Mouse (Mus musculus): Measurements from ENCODE around the gene Ccdc34. TPM values are rescaled to one million over a fixed set of nuclear protein-coding genes. Genes with fewer than 3 reads are reported as not detected.

The Ccdc34 gene
- polyA plus RNA-seq, 1 experiment, result 16.2 TPM

GRCm38 (mm10) chr2:110077655-110078054 is 60.0 kb downstream of the Ccdc34 start:
- Histone ChIP-seq H3K27me3 (ENCODE audit: control insufficient read depth, insufficient read depth, low read length) (no peaks in the 10 kb centered on the region), H3K36me3 (ENCODE audit: control insufficient read depth, insufficient read depth, low read length) (no peaks in the 10 kb centered on the region)
- TF ChIP-seq POLR2A (IDR thresholded peaks at IDR 0.05; ENCODE audit: control insufficient read depth, low read depth, low read length) (no peak), CTCF (IDR thresholded peaks at IDR 0.05; ENCODE audit: control insufficient read depth, insufficient read depth, insufficient replicate concordance, low read depth, low read length) (no peak)

GRCm38 (mm10) chr2:110080532-110080931 is 62.9 kb downstream of the Ccdc34 start:
- Histone ChIP-seq H3K36me3 (ENCODE audit: control insufficient read depth, insufficient read depth, low read length) (no peaks in the 10 kb centered on the region), H3K27me3 (ENCODE audit: control insufficient read depth, insufficient read depth, low read length) (no peaks in the 10 kb centered on the region), H3K27ac (ENCODE audit: control insufficient read depth, insufficient read depth, low read depth, low read length) (no peak overlapping the region), H3K4me1 (ENCODE audit: control insufficient read depth, insufficient read depth, low read length) (no peaks in the 10 kb centered on the region), H3K4me3 (ENCODE audit: control insufficient read depth, low read depth, low read length) (no peak overlapping the region)
- TF ChIP-seq CTCF (IDR thresholded peaks at IDR 0.05; ENCODE audit: control insufficient read depth, insufficient read depth, insufficient replicate concordance, low read depth, low read length) (no peak), POLR2A (IDR thresholded peaks at IDR 0.05; ENCODE audit: control insufficient read depth, low read depth, low read length) (no peak)

More at GRCm38 (mm10) chr2:110077655-110078054, 60.0 kb downstream of the Ccdc34 start:
- H3K27ac ChIP-seq (ENCODE audit: control insufficient read depth, insufficient read depth, low read depth, low read length), result no peak overlapping the region
- H3K4me1 ChIP-seq (ENCODE audit: control insufficient read depth, insufficient read depth, low read length), result no peaks in the 10 kb centered on the region
- no peak overlapping the region for H3K4me3 ChIP-seq (ENCODE audit: control insufficient read depth, low read depth, low read length)

GRCm38 (mm10) chr2:110082975-110083374 is 65.4 kb downstream of the Ccdc34 start:
- H3K36me3 ChIP-seq (ENCODE audit: control insufficient read depth, insufficient read depth, low read length), result no peaks in the 10 kb centered on the region
- no peak overlapping the region for H3K27ac ChIP-seq (ENCODE audit: control insufficient read depth, insufficient read depth, low read depth, low read length)
- H3K4me3 ChIP-seq (ENCODE audit: control insufficient read depth, low read depth, low read length), result no peak overlapping the region
- H3K4me1 ChIP-seq (ENCODE audit: control insufficient read depth, insufficient read depth, low read length), result no peaks in the 10 kb centered on the region
- no peak for TF ChIP-seq POLR2A (IDR thresholded peaks at IDR 0.05; ENCODE audit: control insufficient read depth, low read depth, low read length)
- no peak for TF ChIP-seq CTCF (IDR thresholded peaks at IDR 0.05; ENCODE audit: control insufficient read depth, insufficient read depth, insufficient replicate concordance, low read depth, low read length)
- no peaks in the 10 kb centered on the region for H3K27me3 ChIP-seq (ENCODE audit: control insufficient read depth, insufficient read depth, low read length)

GRCm38 (mm10) chr2:110085701-110086143 is 68.1 kb downstream of the Ccdc34 start:
- Histone ChIP-seq H3K4me1 (ENCODE audit: control insufficient read depth, insufficient read depth, low read length) (no peaks in the 10 kb centered on the region), H3K36me3 (ENCODE audit: control insufficient read depth, insufficient read depth, low read length) (no peaks in the 10 kb centered on the region), H3K4me3 (ENCODE audit: control insufficient read depth, low read depth, low read length) (no peak overlapping the region), H3K27ac (ENCODE audit: control insufficient read depth, insufficient read depth, low read depth, low read length) (no peak overlapping the region), H3K27me3 (ENCODE audit: control insufficient read depth, insufficient read depth, low read length) (no peaks in the 10 kb centered on the region)
- TF ChIP-seq CTCF (IDR thresholded peaks at IDR 0.05; ENCODE audit: control insufficient read depth, insufficient read depth, insufficient replicate concordance, low read depth, low read length) (no peak), POLR2A (IDR thresholded peaks at IDR 0.05; ENCODE audit: control insufficient read depth, low read depth, low read length) (no peak)

- no peak overlapping the region for H3K4me3 ChIP-seq (ENCODE audit: control insufficient read depth, low read depth, low read length)
- H3K36me3 ChIP-seq (ENCODE audit: control insufficient read depth, insufficient read depth, low read length), result no peaks in the 10 kb centered on the region
- no peaks in the 10 kb centered on the region for H3K4me1 ChIP-seq (ENCODE audit: control insufficient read depth, insufficient read depth, low read length)
- H3K27ac ChIP-seq (ENCODE audit: control insufficient read depth, insufficient read depth, low read depth, low read length), result no peak overlapping the region
- no peaks in the 10 kb centered on the region for H3K27me3 ChIP-seq (ENCODE audit: control insufficient read depth, insufficient read depth, low read length)
- no peak for TF ChIP-seq CTCF (IDR thresholded peaks at IDR 0.05; ENCODE audit: control insufficient read depth, insufficient read depth, insufficient replicate concordance, low read depth, low read length)
- TF ChIP-seq POLR2A (IDR thresholded peaks at IDR 0.05; ENCODE audit: control insufficient read depth, low read depth, low read length), result no peak
These were observed 96.5 kb downstream of the Ccdc34 start for GRCm38 (mm10) chr2:110114133-110114532.

GRCm38 (mm10) chr2:110129396-110129795 is 111.8 kb downstream of the Ccdc34 start:
- no peaks in the 10 kb centered on the region for H3K4me1 ChIP-seq (ENCODE audit: control insufficient read depth, insufficient read depth, low read length)
- no peaks in the 10 kb centered on the region for H3K36me3 ChIP-seq (ENCODE audit: control insufficient read depth, insufficient read depth, low read length)
- H3K27ac ChIP-seq (ENCODE audit: control insufficient read depth, insufficient read depth, low read depth, low read length), result no peak overlapping the region
- no peak overlapping the region for H3K4me3 ChIP-seq (ENCODE audit: control insufficient read depth, low read depth, low read length)
- H3K27me3 ChIP-seq (ENCODE audit: control insufficient read depth, insufficient read depth, low read length), result no peaks in the 10 kb centered on the region
- TF ChIP-seq CTCF (IDR thresholded peaks at IDR 0.05; ENCODE audit: control insufficient read depth, insufficient read depth, insufficient replicate concordance, low read depth, low read length) (no peak), POLR2A (IDR thresholded peaks at IDR 0.05; ENCODE audit: control insufficient read depth, low read depth, low read length) (no peak)

- no peaks in the 10 kb centered on the region for H3K4me1 ChIP-seq (ENCODE audit: control insufficient read depth, insufficient read depth, low read length)
- no peak overlapping the region for H3K27ac ChIP-seq (ENCODE audit: control insufficient read depth, insufficient read depth, low read depth, low read length)
- no peak overlapping the region for H3K4me3 ChIP-seq (ENCODE audit: control insufficient read depth, low read depth, low read length)
- H3K27me3 ChIP-seq (ENCODE audit: control insufficient read depth, insufficient read depth, low read length), result no peaks in the 10 kb centered on the region
- no peaks in the 10 kb centered on the region for H3K36me3 ChIP-seq (ENCODE audit: control insufficient read depth, insufficient read depth, low read length)
- TF ChIP-seq POLR2A (IDR thresholded peaks at IDR 0.05; ENCODE audit: control insufficient read depth, low read depth, low read length), result no peak
- no peak for TF ChIP-seq CTCF (IDR thresholded peaks at IDR 0.05; ENCODE audit: control insufficient read depth, insufficient read depth, insufficient replicate concordance, low read depth, low read length)
These were observed 114.0 kb downstream of the Ccdc34 start for GRCm38 (mm10) chr2:110131573-110131972.

All from testis, adult 2 months (tissue).